Mouse (Mus musculus) lung, postnatal 0 days (tissue): ENCODE data around the gene Frmpd4. TPM values are rescaled to one million over a fixed set of nuclear protein-coding genes. Genes with fewer than 3 reads are reported as not detected.

ENCODE experiments used
- ATAC-seq: fragments of 200-750 bp; cut with Nextera tagmentation; 2 replicates; pipeline ENCODE4 v1.8.0; 2017; ENCODE audit warnings: moderate library complexity
- DNase-seq: peaks from one replicate; pipeline ENCODE4 v3.0.0-alpha.2; 2016; ENCODE audit warnings: low spot score
- H3K27ac ChIP-seq: fragments of 300-500 bp; sonication (generic); 2 replicates; pipeline ENCODE4 v1.5.1; 2014; ENCODE audit warnings: antibody characterized with exemption, mild to moderate bottlenecking, low read length, mixed read lengths
- H3K27me3 ChIP-seq: fragments of 300-500 bp; sonication (generic); replicated peaks from 2 replicates; pipeline ENCODE4 v1.6.1; 2014; ENCODE audit warnings: low read length, mixed read lengths; ENCODE audit not compliant: insufficient read depth
- H3K36me3 ChIP-seq: fragments of 300-500 bp; sonication (generic); 2 replicates; pipeline ENCODE4 v1.6.1; 2014; ENCODE audit warnings: low read length, mixed read lengths; ENCODE audit not compliant: insufficient read depth
- H3K4me1 ChIP-seq: fragments of 300-500 bp; sonication (generic); 2 replicates; pipeline ENCODE4 v1.6.1; 2014; ENCODE audit warnings: antibody characterized with exemption, low read depth, low read length, mixed read lengths; ENCODE audit not compliant: insufficient read depth
- H3K4me2 ChIP-seq: fragments of 300-500 bp; sonication (generic); replicated peaks from 2 replicates; pipeline ENCODE4 v1.6.1; 2014; ENCODE audit warnings: low read depth, mild to moderate bottlenecking, low read length, moderate library complexity, mixed read lengths
- H3K4me3 ChIP-seq: fragments of 300-500 bp; sonication (generic); 2 replicates; pipeline ENCODE4 v1.5.1; 2014; ENCODE audit warnings: low read depth, low read length
- H3K9ac ChIP-seq: fragments of 300-500 bp; sonication (generic); replicated peaks from 2 replicates; pipeline ENCODE4 v1.6.1; 2014; ENCODE audit warnings: low read depth, mild to moderate bottlenecking
- H3K9me3 ChIP-seq: fragments of 300-500 bp; sonication (generic); 2 replicates; pipeline ENCODE4 v1.6.1; 2016; ENCODE audit warnings: low read length, mixed read lengths
- CTCF ChIP-seq: IDR thresholded peaks from 2 replicates; pipeline ENCODE4 v1.5.1; 2016; ENCODE audit warnings: antibody characterized with exemption, mild to moderate bottlenecking
- EP300 ChIP-seq: IDR thresholded peaks from 2 replicates; pipeline ENCODE4 v1.6.1; 2016; ENCODE audit warnings: antibody characterized with exemption, mild to moderate bottlenecking, control low read depth
- WGBS: fragments of 180-500 bp; shearing (Covaris S2); extraction: QIAGEN DNeasy Blood & Tissue Kit; methylation state at CpG from one replicate; pipeline ENCODE4 v1.1.7; 2014; 5-methylcytosine and 5-hydroxymethylcytosine counted together
- polyA plus RNA-seq: library from polyadenylated mRNA; unstranded; fragments of >200 nt; fragmentation: Nextera tagmentation; extraction: Ambion mirVana; gene quantifications from 2 replicates; pipeline ENCODE4 v1.2.1, GENCODE M21; 2015

Gene Frmpd4
- polyA plus RNA-seq, 1 experiment from 2014 or later = 0.01 TPM

DNA sequence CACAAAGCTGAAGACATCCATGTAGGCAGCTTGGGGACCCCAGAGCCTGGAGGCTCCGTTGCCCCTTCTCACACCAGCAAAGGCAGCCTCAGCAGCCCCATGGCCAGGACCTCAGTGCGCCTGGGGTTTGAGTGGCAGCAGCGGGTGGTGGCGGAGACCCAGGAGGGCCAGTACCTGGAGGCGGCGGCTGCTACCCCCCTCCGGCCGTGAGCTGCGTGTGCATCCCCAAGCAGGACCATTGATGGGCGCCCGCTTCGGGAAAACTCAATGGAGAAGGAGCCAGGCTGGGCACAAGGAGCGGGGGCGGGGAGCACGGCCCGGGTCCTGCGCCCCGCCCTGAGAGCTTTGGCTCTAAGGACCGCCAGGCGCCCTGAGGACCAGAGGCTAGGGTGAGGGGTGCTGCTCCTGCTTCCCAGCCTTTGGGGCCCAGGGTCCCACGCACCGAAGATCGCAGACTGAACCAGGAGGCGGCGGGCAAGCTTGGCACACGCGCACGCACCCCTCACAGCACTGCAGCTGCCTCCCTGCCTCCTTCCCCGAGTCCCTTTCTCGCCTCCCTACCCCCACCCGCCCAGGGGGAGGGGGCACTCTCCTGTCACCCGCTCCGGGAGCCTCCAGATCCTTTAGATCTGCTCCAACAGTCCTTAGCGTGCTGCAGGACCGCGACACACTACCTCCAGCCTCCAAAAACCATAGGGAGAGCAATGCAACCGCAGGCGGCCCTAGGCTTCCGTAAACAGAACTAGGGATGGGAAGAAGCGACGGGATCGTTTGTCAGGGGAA, 454.0 kb downstream of the Frmpd4 start:
- Histone ChIP-seq H3K4me1 (no peaks in the 10 kb centered on the region), H3K4me2 (peak overlapping the region; percentile 53), H3K27me3 (peaks cover 8% of the 10 kb centered on the region; the same call in 1 of the 2 replicates), H3K4me3 (peak overlapping the region; percentile 19; the same call in 1 of the 2 replicates), H3K9me3 (no peaks in the 10 kb centered on the region), H3K36me3 (no peaks in the 10 kb centered on the region), H3K27ac (no peak overlapping the region), H3K9ac (no peak overlapping the region)
- WGBS = 12% methylated on average over 27 of the region's 42 CpGs
- TF ChIP-seq EP300 (no peak), CTCF (no peak)
- no peak for DNase-seq
- no peak for ATAC-seq

DNA sequence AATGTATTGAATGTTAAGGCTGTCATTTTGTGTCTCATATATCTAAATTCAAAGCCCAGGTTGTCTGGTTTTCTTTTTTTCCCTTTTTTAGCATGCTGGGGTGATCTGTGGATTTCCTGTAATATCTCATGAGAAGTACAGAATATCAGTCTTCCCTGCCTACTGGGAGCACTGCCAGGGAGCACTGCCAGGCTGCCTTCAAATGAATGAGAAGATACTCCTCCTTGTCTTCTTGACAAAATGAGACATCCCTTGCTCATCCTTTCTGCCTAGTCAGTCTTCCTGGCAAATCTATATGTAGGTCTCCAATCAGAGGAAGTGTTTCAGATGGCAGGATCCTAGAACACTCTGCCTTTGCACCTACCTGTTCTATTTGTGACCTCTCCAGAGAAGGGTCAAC, 535.4 kb downstream of the Frmpd4 start:
- H3K4me1 ChIP-seq = no peaks in the 10 kb centered on the region
- TF ChIP-seq EP300 (no peak), CTCF (no peak)
- no peak overlapping the region for H3K9ac ChIP-seq
- H3K36me3 ChIP-seq = no peaks in the 10 kb centered on the region
- H3K27me3 ChIP-seq = no peaks in the 10 kb centered on the region
- H3K9me3 ChIP-seq = no peaks in the 10 kb centered on the region
- ATAC-seq (no peak), DNase-seq (no peak)
- H3K27ac ChIP-seq = no peak overlapping the region
- H3K4me3 ChIP-seq = no peak overlapping the region
- H3K4me2 ChIP-seq = no peak overlapping the region

DNA sequence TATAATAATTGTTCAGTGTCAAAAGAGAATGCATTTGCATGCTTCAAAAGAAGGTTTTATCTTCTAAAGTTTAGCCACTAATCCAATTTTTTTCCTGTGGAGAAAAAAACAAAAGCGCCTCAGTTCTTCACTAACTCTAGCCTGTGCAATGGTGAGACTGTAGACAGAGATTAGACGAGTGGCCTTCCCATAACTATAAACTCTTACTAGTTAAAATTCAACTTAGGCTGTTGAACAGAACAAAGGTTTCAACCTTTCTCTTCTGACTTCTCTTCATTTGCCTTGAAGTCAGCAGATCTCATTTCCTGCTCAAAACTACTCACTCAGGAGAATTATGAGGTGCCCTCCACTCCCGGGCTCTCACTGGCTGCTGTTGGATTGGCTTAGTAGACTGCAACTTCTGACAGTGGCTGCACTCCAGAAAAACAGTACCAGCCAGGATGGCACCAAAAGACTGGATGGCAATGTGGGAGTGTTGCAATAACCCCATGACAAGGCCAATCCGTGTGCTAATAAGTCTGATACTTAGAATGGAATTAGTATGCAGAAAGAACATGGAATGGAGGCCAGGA, 556.4 kb downstream of the Frmpd4 start:
- DNase-seq = no peak
- no peak for ATAC-seq

DNA sequence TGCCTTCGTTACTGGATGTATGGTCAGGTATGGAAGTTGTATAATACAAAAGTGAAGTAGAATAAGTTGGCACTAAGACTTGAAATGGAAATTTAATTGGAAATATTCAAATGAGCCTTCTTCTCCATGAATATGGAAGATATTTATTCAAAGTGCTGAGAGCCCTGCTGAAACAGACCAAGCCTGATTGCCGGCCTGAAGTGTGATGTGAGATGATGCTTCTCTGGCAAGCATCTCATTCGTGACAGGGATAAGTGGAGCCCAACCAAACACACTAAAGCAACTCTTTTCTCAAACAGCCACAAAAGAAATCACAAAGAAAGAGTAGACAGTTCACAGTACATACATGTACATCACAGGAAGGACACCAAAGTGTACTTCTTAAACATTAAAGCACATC, 559.2 kb downstream of the Frmpd4 start:
- Histone ChIP-seq H3K4me1 (no peaks in the 10 kb centered on the region), H3K9ac (no peak overlapping the region), H3K4me2 (no peak overlapping the region), H3K4me3 (no peak overlapping the region), H3K27me3 (no peaks in the 10 kb centered on the region), H3K36me3 (no peaks in the 10 kb centered on the region), H3K27ac (no peak overlapping the region), H3K9me3 (no peaks in the 10 kb centered on the region)
- WGBS = 66% methylated on average over 3 of the region's 3 CpGs
- TF ChIP-seq EP300 (no peak), CTCF (no peak)
- ATAC-seq (no peak), DNase-seq (no peak)

More for the DNA sequence above, 556.4 kb downstream of the Frmpd4 start:
- WGBS = 53% methylated on average over 4 of the region's 4 CpGs
- Histone ChIP-seq H3K27me3 (no peaks in the 10 kb centered on the region), H3K4me3 (no peak overlapping the region), H3K9ac (no peak overlapping the region), H3K4me2 (no peak overlapping the region), H3K36me3 (no peaks in the 10 kb centered on the region), H3K4me1 (no peaks in the 10 kb centered on the region), H3K9me3 (no peaks in the 10 kb centered on the region), H3K27ac (no peak overlapping the region)
- TF ChIP-seq CTCF = no peak
- TF ChIP-seq EP300 = no peak

DNA sequence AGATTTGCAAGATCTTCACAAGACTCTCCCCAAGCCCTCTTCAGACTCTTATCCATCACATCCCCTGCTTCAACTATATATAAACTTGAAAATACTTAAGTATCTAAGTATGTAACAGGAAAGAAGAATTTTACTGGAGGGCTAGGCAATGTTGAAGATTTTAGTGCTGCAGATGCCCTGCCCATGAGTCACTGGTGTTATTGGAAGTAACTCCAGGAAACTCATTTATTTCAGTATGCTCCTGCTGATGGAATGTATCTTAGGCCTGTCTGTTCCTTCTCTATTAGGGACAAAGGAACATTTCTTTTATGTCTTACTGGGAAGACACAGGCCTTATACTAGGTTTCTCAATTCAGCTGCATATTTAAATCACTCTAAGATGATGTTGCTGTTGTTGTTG, 592.2 kb downstream of the Frmpd4 start:
- Histone ChIP-seq H3K27me3 (no peaks in the 10 kb centered on the region), H3K9me3 (no peaks in the 10 kb centered on the region), H3K9ac (no peak overlapping the region), H3K27ac (no peak overlapping the region), H3K4me3 (no peak overlapping the region), H3K4me2 (no peak overlapping the region), H3K4me1 (no peaks in the 10 kb centered on the region), H3K36me3 (no peaks in the 10 kb centered on the region)
- DNase-seq (no peak), ATAC-seq (no peak)
- no peak for TF ChIP-seq EP300
- no peak for TF ChIP-seq CTCF

DNA sequence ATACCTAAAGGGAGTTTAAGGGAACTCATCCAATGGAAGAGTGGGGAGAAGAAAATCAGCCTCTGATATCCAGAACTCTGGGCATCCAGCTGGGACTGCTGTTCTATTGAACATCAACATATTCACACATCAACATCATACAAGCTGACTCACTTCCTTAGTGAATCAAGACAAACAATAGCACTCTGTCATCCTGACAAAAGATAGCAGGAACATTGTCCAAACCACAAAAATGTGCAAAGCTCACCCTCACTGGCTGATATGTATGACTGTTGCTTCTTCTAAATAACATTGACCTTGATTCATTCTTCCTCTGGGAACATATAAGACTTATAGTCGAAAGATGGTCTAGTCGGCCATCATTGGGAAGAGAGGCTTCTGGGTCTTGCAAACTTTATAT, 625.8 kb downstream of the Frmpd4 start:
- WGBS = 81% methylated on average over 2 of the region's 2 CpGs
- H3K4me1 ChIP-seq = no peaks in the 10 kb centered on the region
- H3K9ac ChIP-seq = no peak overlapping the region
- H3K27ac ChIP-seq = no peak overlapping the region
- DNase-seq (no peak), ATAC-seq (no peak)
- H3K27me3 ChIP-seq = no peaks in the 10 kb centered on the region
- H3K36me3 ChIP-seq = no peaks in the 10 kb centered on the region
- TF ChIP-seq EP300 (no peak), CTCF (no peak)
- H3K4me3 ChIP-seq = no peak overlapping the region
- H3K4me2 ChIP-seq = no peak overlapping the region
- H3K9me3 ChIP-seq = no peaks in the 10 kb centered on the region
